Mouse (Mus musculus): ENCODE data around the gene C1ql1. TPM values are rescaled to one million over a fixed set of nuclear protein-coding genes. Genes with fewer than 3 reads are reported as not detected.
"Not testable (repeated sequence)": the region's sequence is repeated elsewhere in the genome, so short reads cannot be mapped to it uniquely, and the experiment has no call there.

The C1ql1 gene
- 10 to 100 TPM; 17.3 to 20.4 TPM for total RNA-seq (2021)
- long read RNA-seq, transcript C1ql1-201 (2 exons, 1,473 nt), result major isoform, 29 of 34 reads
- long read RNA-seq, partial matches to known transcripts, result 5 of 34 reads
- long read RNA-seq, other reads (novel, unspliced or antisense), result 0 of 34 reads

GRCm38 (mm10) chr11:102946265-102946991 lies at the start of gene C1ql1:
C1ql1 (minus strand) TSS chr11:102946688.
- peak; percentile 54 to 56 for DNase-seq (ENCODE audit: low spot score in 2 of 2)

DNA sequence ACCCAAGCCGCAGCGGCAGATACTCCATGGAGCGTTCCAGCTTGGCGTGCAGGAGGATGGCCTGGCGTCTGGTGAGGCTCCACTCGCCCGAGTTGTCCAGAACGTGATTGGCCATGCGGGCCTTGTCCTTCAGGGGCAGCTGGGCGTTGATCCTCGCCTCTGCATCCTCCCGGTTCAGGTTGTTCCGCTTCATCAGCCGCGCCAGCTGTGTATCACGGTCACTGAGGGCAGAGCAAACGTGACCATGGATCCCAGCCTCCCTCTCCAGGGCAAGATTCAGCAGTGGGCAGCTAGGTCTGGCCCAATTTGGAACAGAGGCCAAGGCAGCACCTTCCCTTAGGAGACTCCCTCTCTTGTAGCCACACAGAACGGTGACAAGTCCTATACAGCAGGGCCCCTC lies 48.5 kb upstream of the C1ql1 start:
- DNase-seq (ENCODE audit: low spot score in 2 of 2), result no peak

GRCm38 (mm10) chr11:102993420-102994029 lies 47.0 kb upstream of the C1ql1 start:
- DNase-seq (ENCODE audit: low spot score in 2 of 2), result no peak

DNA sequence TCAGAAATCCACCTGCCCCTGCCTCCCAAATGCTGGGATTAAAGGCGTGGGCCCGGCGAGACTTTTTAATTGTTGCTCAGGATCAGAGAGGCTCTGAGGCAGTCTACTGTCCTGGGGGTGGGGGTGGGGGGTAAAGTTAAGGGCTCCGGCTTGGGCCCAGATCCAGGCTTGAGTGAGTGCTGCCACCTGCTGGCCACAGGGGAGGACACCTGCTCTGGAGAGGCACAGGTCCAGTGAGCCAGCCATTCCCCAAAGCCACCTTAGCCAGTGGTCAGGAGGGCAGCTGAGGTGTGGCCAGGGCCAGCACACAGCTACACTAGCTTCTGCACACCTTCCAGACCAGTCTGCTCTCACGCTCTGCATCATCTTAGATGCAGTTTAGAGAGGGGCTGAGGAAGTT lies 46.5 kb upstream of the C1ql1 start:
- peak in 1 of 2 experiments; percentile 70 for DNase-seq (ENCODE audit: low spot score in 2 of 2)

DNA sequence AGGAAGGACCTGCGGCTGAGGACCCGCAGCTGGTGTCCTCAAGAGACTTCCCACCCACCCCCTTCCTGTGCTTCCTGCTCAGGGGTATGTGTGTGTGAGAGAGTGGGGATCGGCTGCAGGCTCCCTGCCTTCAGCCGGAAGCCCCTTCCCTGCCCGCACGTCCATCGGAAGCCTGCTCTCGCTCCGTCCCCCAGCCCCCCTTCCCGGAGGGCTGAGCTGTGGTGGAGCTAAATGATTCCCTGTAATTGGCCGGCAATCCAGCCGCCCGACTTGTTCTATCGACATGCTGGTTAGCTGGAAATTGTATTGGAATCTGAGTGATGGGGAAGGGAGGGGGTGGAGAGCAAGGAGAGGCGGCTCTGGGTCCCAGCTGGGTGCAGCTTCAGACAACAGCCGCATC lies 45.2 kb upstream of the C1ql1 start:
- DNase-seq (ENCODE audit: low spot score in 2 of 2), result no peak

DNA sequence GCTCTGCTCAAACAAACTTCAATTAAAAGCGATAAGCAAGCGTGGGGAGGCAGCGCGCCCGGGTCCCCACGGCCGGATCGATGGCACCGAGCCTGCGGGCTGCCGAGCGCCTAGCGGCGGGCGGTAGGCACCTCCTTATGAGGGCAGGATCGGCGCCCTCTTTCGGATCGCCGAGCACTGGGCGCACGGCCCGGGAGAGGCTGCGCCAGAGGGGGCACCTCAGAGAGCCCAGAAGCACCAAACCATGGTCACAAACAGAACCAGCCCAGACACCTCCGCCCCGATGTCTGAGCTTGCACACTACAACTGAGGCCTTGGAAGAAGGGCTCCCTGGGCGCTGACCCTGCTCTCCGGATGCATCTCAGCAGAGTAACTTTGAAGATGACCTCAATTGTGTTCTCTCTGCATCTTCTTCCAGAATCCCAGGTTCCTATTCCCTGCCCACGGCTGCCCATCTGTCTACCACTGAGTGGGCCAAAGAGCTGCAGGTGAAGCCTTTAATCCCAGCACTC lies 43.7 kb upstream of the C1ql1 start:
- DNase-seq (ENCODE audit: low spot score in 2 of 2), result peak in 1 of 2 experiments; percentile 55

DNA sequence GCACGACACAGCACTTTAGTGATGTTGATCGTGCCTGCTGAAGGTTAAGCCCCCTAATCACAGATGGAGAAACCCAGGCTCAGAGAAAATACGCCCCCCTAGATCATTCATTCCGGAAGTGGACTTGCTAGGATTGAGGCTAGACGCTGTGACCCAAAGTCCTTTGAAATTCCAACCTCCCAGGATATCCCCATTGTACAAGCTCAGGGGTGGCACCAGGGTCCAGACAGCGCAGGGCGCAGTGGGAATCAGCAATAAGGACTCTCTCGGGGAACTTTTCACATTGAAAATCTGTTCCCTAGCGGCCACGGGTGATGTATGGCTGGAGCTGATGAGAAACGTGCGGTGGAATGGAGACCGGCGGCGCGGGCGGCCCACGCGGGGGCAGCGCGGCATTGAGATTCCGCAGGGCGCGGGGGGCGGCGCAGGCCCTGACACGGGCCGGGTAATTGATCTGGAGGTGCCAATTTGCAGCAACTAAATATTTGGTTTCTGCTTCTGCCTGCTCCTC lies 43.2 kb upstream of the C1ql1 start:
- no peak for DNase-seq (ENCODE audit: low spot score in 2 of 2)

DNA sequence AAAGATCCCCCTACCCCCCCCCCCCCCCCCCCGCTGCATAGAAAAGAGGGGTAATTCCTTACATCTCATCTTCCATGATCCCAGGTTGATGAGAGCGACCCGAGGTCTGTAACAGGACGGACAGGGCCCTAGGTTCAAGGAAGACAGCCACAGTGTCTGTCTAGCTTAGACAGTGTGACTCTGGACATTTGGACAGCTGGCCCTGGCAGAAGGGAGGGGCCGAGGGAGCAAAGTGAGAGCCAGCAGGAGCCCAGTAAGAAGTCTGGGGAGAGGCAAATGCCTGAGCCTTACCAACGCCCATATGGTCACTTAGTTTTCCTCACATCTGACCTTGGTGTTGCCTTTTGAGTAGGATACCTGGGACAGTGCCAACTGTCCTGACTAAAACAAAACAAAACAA lies 38.7 kb upstream of the C1ql1 start:
- no peak for DNase-seq (ENCODE audit: low spot score in 2 of 2)

GRCm38 (mm10) chr11:102984615-102985014 lies 38.1 kb upstream of the C1ql1 start:
- no peak for DNase-seq (ENCODE audit: low spot score in 2 of 2)

- no peak for DNase-seq (ENCODE audit: low spot score in 2 of 2)
These were observed 37.6 kb upstream of the C1ql1 start for GRCm38 (mm10) chr11:102984086-102984485.

DNA sequence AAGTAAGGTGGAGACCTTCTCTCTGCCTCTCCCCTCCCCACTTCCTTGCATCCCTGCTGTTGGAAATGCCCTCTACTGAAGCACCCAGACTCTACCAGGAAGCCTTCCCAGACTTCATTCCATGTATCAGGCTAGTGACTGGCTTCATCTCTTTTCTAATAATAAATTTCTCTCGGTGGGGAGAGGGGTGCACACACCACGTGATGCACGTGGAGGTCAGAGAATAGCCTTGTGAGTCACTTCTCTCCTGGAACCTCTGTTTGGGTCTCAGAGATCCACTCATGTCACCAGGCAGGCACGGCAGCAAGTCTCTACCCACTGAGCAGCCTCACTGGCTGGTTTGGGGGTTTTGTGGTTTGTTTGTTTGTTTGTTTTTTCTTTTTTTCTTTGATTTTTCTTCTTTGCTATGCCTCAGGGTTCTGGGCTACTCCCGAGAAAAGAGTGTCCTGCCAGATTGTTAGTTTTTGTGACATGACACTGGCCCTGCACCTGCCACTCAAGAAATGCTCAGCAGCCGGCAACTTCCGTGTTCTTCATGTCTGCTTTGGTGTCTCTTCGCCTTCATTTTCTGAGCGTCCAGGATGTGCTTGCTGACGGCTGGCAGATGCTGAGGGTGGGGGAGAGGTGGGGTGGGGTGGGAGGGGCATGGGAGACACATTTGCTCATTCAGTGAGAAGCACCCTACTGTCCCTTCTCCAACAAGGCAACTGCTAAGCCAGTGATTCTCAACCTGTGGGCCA lies 34.8 kb upstream of the C1ql1 start:
- no peak for DNase-seq (ENCODE audit: low spot score in 2 of 2)

DNA sequence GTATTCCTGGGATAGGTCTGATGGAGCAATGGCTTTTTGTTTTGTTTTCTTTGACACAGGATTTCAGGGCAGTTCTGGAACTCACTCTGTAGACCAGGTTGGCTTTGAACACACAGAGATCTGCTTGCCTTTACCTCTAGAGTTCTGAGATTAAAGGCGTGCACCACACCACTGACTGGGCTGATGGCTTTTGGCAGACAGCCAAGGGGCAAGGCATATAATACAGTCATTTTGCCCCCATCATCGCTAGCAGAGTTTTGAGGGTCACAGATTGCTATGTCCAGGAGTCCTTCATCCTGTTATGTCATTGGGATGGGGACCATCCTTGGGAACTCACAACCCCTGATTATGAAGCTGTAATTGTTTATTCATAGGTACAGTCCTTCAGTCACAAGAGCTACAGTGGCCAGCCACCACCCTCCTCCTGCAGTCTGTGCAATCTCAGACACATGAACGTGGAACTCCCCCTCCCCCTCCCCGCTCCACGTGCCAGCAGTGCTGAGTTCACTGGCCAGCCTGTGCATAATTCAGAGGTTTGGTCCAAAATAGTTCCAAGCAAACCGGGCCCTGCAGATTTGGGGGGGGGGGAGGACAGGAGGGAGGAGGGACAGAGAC lies 31.7 kb upstream of the C1ql1 start:
- DNase-seq (ENCODE audit: low spot score in 2 of 2), result no peak

DNA sequence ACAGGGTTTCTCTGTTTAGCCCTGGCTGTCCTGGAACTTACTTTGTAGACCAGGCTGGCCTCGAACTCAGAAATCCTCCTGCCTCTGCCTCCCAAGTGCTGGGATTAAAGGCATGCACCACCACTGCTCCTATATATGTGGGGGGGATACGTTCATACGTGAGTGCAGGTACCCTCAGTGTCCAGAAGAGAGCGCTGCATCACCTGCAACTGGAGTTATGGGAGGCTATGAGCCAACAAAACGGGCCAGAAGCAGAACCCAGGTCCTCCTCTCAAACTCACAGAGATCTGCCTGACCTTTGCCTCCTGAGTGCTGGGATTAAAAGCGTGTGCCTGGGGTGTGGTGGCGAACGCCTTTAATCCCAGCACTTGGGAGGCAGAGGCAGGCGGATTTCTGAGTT lies 29.5 kb upstream of the C1ql1 start:
- not testable (repeated sequence) for DNase-seq (ENCODE audit: low spot score in 2 of 2)

DNA sequence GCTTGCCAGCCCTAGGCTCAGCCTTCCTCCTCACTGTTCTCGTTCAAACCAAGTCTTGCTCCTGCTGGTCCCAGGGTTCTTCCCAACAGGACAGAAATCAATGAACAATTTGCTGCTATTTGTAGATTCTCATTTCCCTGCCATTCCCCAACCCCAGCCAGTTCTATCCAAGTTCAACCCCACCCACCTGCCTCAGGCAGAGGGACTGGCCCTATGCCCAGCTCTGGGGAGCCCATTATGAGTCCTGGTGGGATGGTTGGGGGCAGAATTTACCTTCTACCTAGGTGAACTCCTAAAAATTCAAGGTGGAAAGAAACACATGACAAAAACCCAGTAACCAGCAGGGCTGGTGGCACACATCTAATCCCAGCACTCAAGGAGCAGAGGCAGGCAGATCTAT lies 25.8 kb upstream of the C1ql1 start:
- DNase-seq (ENCODE audit: low spot score in 2 of 2), result no peak

DNA sequence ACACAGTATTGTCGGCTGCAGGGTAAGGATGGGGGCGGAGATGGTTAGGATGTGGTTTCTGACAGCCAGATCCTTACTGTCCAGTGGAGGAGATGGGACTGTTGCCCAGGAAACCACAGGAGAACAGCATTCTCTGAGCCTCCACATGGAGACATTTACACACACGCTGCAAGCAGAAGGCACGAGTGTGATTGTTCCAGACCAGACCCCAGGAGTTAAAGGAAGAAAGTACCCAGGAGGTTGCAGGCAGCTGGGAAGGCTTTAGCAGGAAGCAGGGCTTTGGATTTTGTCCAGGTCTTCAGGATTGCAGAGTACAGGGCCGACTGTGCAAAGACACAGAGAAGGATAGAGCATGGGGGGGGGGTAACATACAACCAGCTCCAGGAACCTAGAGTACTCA lies 25.1 kb upstream of the C1ql1 start:
- DNase-seq (ENCODE audit: low spot score in 2 of 2), result no peak

DNA sequence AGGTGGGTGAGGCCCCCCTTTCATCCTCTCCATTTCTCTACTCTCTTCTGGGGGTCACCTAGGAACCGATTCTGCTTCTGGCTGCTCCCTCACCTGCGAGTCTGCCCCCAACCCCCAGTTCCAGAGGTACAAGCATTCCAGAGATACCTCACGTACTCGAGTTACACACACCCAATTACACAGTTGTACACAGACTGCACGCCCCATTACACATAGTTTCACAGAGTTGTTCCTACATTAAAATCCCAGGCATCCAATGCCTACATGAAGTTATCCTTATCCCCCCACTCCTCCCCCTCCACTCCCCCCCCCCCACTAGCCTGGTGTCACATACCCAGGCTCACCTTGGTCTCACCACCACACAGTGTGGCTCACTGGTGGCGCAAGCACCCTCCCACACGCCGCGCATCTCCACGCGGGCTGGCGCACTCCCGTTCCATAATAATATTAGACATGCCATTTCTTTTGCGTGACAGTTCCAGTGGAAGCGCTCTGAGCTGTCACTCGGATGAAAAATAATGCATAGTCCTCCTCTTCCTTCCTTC lies 18.1 kb upstream of the C1ql1 start:
- DNase-seq (ENCODE audit: low spot score in 2 of 2), result no peak

DNA sequence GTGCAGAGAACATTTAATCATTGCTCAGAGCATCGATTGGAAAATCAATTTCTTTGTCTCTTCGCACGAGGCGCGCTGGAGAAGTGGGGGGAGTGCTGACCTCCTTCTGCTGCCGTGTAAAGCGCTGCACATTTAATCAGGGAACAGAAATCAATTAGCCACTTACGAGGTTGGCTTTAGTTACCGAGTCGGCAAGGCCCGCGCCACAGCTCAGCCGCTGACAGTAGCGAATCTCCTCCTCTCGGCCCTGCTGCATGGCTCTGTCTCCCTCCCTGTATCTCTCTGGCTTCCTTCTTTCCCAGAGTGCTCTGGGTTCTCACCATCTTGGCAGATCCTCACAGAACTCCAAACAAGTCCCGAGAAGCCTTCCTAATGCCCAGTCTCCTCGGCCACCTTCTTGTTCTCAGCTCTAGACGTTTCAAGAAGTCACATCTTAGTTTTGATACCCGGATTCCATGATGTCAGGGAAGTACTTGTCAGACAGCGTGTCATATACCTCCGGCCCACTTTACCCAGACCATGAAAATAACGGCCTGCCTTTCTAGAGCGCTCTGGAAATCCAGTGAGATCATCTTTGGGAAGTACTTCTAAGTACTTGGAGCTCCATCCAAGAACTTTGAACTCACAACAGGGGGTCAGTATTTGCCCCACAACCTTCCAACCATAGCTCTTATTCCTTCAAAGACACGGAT lies 17.5 kb upstream of the C1ql1 start:
- no peak for DNase-seq (ENCODE audit: low spot score in 2 of 2)

- no peak for DNase-seq (ENCODE audit: low spot score in 2 of 2)
These were observed 16.9 kb upstream of the C1ql1 start for GRCm38 (mm10) chr11:102963246-102963854.

DNA sequence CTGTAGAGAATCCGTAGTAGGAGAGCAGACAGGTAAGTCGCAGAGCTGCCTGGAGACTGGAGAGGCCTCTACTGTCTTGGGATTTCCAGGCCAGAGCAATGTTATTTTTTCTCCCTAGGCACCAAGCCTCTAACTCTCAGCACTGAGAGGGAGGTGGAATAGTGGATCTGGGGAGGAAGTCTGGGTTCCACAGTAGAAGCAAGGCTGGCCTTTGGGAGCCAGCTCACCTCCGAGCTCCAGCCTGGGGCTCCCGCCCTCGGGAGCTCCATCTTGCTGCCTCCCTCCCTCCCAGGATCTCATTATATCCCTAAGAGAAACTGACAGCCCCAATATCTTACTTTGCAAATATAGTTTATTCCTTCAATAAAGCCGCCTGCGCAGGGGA lies 16.4 kb upstream of the C1ql1 start:
- no peak for DNase-seq (ENCODE audit: low spot score in 2 of 2)

DNA sequence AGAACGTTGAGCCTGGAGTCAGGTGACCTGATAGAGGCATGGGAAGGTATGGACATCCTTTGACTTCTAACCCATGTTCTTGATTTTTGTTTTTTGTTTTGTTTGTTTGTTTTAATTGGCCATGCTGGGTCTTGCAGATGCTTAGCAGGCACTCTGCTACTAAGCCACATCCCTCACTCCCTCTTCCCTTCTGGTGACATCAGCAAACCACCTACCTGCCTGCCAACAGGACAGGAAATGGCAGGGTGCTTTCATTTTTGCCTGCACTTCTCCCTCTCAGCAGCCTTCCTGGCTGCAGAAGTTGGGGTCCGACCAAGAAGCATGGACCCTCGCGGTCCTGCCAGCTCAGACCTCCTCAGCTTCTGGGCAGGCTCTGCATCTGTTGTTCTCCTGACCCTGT lies 14.6 kb upstream of the C1ql1 start:
- no peak for DNase-seq (ENCODE audit: low spot score in 2 of 2)
